Comparison of ENCODE assay signal across 10 mouse cellular contexts in genomic region chr8:84657680-84658079, GRCm38 (mm10). TPM values are rescaled to one million over a fixed set of nuclear protein-coding genes. Genes with fewer than 3 reads are reported as not detected.
A peak's percentile ranks its signal among the peaks of the same experiment; 100 is the strongest.
DNase-seq lines count a peak whose midpoint lies in the region; ATAC-seq and TF ChIP-seq lines count a peak whose summit lies in the region.
"Had no signal": no experiment of that assay in that cellular context is flagged by ENCODE, and none has a peak within 500 bp of the region (broad histone marks: within the 10 kb centered on the region; RNA-seq: fewer than 3 reads in every experiment).

No protein-coding gene starts in this region.

- ATAC-seq in heart, embryonic 11.5 days (replicated peaks; ENCODE audit: insufficient number of reproducible peaks, low FRiP score, low TSS enrichment): no peak
- no peak for ATAC-seq in liver, embryonic 14.5 days (ENCODE audit: insufficient read depth)

- no peaks in the 10 kb centered on the region for H3K9me3 ChIP-seq in heart, embryonic 11.5 days (replicated peaks; ENCODE audit: control insufficient read depth, low read length)
- no peaks in the 10 kb centered on the region for H3K9me3 ChIP-seq in liver, embryonic 14.5 days (ENCODE audit: control insufficient read depth, low read length)

- no peaks in the 10 kb centered on the region for H3K27me3 ChIP-seq in heart, embryonic 11.5 days (ENCODE audit: control insufficient read depth, insufficient read depth, low read length)
- peaks cover 3% of the 10 kb centered on the region; the same call in 1 of the 2 replicates for H3K27me3 ChIP-seq in liver, embryonic 14.5 days (ENCODE audit: control insufficient read depth, insufficient read depth, low read length)

- H3K36me3 ChIP-seq in heart, embryonic 11.5 days (ENCODE audit: control insufficient read depth, insufficient read depth, low read length): no peaks in the 10 kb centered on the region
- no peaks in the 10 kb centered on the region for H3K36me3 ChIP-seq in liver, embryonic 14.5 days (replicated peaks; ENCODE audit: control insufficient read depth, insufficient read depth, low read depth)

- no peak for TF ChIP-seq EP300 in liver, embryonic 14.5 days (IDR thresholded peaks at IDR 0.05; ENCODE audit: low read depth)

- 0 out of 2 replicates have a peak overlapping the region, but pooled peaks have one; percentile 6 for H3K9ac ChIP-seq in heart, embryonic 11.5 days (ENCODE audit: low read depth, low read length)
- no peak overlapping the region for H3K9ac ChIP-seq in liver, embryonic 14.5 days (replicated peaks)

- WGBS in heart, embryonic 11.5 days (ENCODE audit: insufficient replicate concordance): 43% methylated on average over 4 of the region's 4 CpGs
- WGBS in liver, embryonic 14.5 days (ENCODE audit: insufficient replicate concordance): 48% methylated on average over 4 of the region's 4 CpGs

- H3K27ac ChIP-seq in heart, embryonic 11.5 days (ENCODE audit: low read depth, low read length): peak overlapping the region; percentile 98; the same call in 1 of the 2 replicates
- H3K27ac ChIP-seq in liver, embryonic 14.5 days: no peak overlapping the region
- H3K27ac ChIP-seq in layer of hippocampus, adult 2 months: no peak overlapping the region

- no peak for DNase-seq in heart, adult 11 months
- peak; percentile 83 for DNase-seq in ES-CJ7 (ENCODE audit: low read depth, low spot score)
- DNase-seq in kidney, adult 11 months: peak; percentile 62
- no peak for DNase-seq in liver, embryonic 14.5 days (ENCODE audit: low read depth in 3 of 3, low spot score in 3 of 3)
- DNase-seq in layer of hippocampus, adult 2 months (ENCODE audit: low spot score in 2 of 2): no peak
- no peak for DNase-seq in MN1 (ENCODE audit: low spot score)
- no peak for DNase-seq in urinary bladder, adult 18-20 months (ENCODE audit: low spot score in 2 of 2)
- DNase-seq: adrenal gland, postnatal 14 days; gastrocnemius, postnatal 36 days had no signal

- TF ChIP-seq CTCF in liver, embryonic 14.5 days (IDR thresholded peaks at IDR 0.05; ENCODE audit: low read depth): no peak
- no peak for TF ChIP-seq CTCF in layer of hippocampus, adult 2 months (conservative IDR thresholded peaks at IDR 0.05)

- peak overlapping the region; percentile 94 for H3K4me2 ChIP-seq in heart, embryonic 11.5 days
- H3K4me2 ChIP-seq in liver, embryonic 14.5 days (ENCODE audit: low read depth): peak overlapping the region; percentile 93; the same call in 1 of the 2 replicates

- H3K4me1 ChIP-seq in heart, embryonic 11.5 days (ENCODE audit: control insufficient read depth, insufficient read depth, low read length): peaks cover 53% of the 10 kb centered on the region
- peaks cover 32 to 44% of the 10 kb centered on the region in 2 experiments for H3K4me1 ChIP-seq in liver, embryonic 14.5 days (replicated peaks; ENCODE audit: control insufficient read depth in 2 of 2, insufficient read depth in 2 of 2, low read length in 1 of 2)

- no peak overlapping the region for H3K4me3 ChIP-seq in heart, embryonic 11.5 days (ENCODE audit: low read depth, low read length)
- no peak overlapping the region for H3K4me3 ChIP-seq in liver, embryonic 14.5 days (ENCODE audit: insufficient read depth in 1 of 2, low read depth in 2 of 2, low read length in 2 of 2)
- no peak overlapping the region for H3K4me3 ChIP-seq in layer of hippocampus, adult 2 months

RNA-seq across cellular contexts. Expression of gene Ier2, which starts 5.0 kb away (rescaled TPM):
- 52.3 and 55.9 TPM in 2 replicates for polyA plus RNA-seq in heart, embryonic 11.5 days (2014; fragmentation: Nextera tagmentation; extraction: Ambion mirVana)
- polyA plus RNA-seq in liver, embryonic 14.5 days (2012; rRNA removed): 6.2 and 8.4 TPM in 2 replicates
- 12.6 and 15.0 TPM in 2 replicates for polyA plus RNA-seq in liver, embryonic 14.5 days (2014; fragmentation: Nextera tagmentation; extraction: Ambion mirVana)
- 1 to 10 TPM; 5.1 to 7.2 TPM for total RNA-seq in layer of hippocampus, adult 2 months (2021)

RNA-seq across cellular contexts. Expression of gene Trmt1, which starts 28.4 kb away (rescaled TPM):
- polyA plus RNA-seq in heart, embryonic 11.5 days (2014; fragmentation: Nextera tagmentation; extraction: Ambion mirVana): 49.7 and 51.6 TPM in 2 replicates
- 37.5 and 37.6 TPM in 2 replicates for polyA plus RNA-seq in liver, embryonic 14.5 days (2012; rRNA removed)
- polyA plus RNA-seq in liver, embryonic 14.5 days (2014; fragmentation: Nextera tagmentation; extraction: Ambion mirVana): 27.4 and 34.1 TPM in 2 replicates
- total RNA-seq in layer of hippocampus, adult 2 months (2021): 100 to 1,000 TPM; 109 to 113 TPM

RNA-seq across cellular contexts. Expression of gene Nacc1, which starts 30.0 kb away (rescaled TPM):
- 19.1 and 19.6 TPM in 2 replicates for polyA plus RNA-seq in heart, embryonic 11.5 days (2014; fragmentation: Nextera tagmentation; extraction: Ambion mirVana)
- 19.0 and 21.2 TPM in 2 replicates for polyA plus RNA-seq in liver, embryonic 14.5 days (2012; rRNA removed)
- 6.3 and 7.6 TPM in 2 replicates for polyA plus RNA-seq in liver, embryonic 14.5 days (2014; fragmentation: Nextera tagmentation; extraction: Ambion mirVana)
- total RNA-seq in layer of hippocampus, adult 2 months (2021): 10 to 100 TPM; 91.8 to 93.9 TPM

RNA-seq across cellular contexts. Expression of gene Lyl1, which starts 43.6 kb away (rescaled TPM):
- 19.5 and 22.9 TPM in 2 replicates for polyA plus RNA-seq in heart, embryonic 11.5 days (2014; fragmentation: Nextera tagmentation; extraction: Ambion mirVana)
- polyA plus RNA-seq in liver, embryonic 14.5 days (2012; rRNA removed): 45.4 and 46.2 TPM in 2 replicates
- polyA plus RNA-seq in liver, embryonic 14.5 days (2014; fragmentation: Nextera tagmentation; extraction: Ambion mirVana): 55.6 and 57.7 TPM in 2 replicates
- total RNA-seq in layer of hippocampus, adult 2 months (2021): 1 to 10 TPM; 2.3 to 2.6 TPM

Comparison
In these comparisons a context has a peak if more than half of its experiments do, and no peak if none do; other contexts are left out.
1. DNase-seq: peak in ES-CJ7 (single experiment) and kidney, adult 11 months (single experiment); none in heart, adult 11 months (single experiment), liver, embryonic 14.5 days (0 of 3), layer of hippocampus, adult 2 months (0 of 2), MN1 (single experiment) and urinary bladder, adult 18-20 months (0 of 2).